Mouse (Mus musculus) thymus, postnatal 36 days (tissue): Measurements from ENCODE around the gene Tet3.
"Not testable (repeated sequence)": the region's sequence is repeated elsewhere in the genome, so short reads cannot be mapped to it uniquely, and the experiment has no call there.

ENCODE experiments used
- DNase-seq, 2 experiments: peaks; one replicate each; pipeline ENCODE4 v3.0.0; 2022; ENCODE audit warnings: mixed read lengths in 2 of 2

Tet3 gene

DNA sequence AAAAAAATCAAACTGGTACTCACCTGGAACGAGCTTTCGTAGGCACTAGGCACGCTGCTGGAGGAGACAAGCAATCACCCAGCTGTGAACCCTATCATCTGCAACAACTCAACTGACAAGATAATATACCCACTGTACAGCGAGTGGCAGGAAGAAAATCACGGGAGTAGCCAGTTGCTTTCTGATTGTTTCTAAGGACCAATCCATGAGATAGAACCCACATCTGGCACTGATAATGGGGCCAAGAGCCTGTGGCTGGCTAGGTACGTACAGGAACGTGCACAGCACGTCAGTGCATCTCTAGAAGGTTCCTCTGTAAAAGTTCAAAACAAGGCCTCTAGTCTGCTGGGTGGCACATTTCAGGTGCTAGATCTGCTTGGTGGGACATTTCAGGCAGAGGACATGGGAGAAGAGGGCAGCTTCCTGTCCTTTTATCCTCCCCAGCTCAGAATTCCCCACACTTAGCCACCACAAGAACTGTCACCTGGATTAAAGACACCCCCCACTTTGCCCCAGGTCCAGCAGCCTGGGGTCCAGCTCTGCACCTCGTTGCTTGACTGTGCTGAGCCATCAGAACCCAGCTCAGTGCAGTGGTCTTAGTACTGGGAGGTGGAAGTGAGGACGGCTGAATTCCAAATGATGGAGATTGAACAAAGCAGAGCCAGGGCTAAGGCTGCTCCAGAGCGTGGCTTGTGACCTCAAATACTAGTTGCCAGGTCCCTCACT is 97.2 kb downstream of the Tet3 start:
- no peak for DNase-seq

DNA sequence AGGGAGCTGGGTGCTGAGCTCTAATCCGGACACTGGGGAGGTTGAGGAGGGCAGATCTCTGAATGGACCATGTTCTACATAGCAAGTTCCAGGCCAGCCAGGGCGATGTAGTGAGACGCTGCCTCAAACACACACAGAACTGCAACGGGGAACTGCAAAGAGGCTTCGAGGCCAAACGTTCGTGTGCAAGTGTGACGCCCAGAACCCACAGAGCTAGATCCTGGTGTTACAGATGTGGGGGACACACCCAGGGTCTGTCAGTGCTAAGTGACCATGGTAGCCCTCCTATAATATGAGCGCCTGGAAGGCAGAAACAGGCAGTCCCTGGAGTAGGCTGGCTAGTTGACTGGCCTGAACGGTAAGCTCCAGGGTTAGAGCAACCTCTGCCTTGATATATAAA is 101.4 kb downstream of the Tet3 start:
- DNase-seq: no peak

DNA sequence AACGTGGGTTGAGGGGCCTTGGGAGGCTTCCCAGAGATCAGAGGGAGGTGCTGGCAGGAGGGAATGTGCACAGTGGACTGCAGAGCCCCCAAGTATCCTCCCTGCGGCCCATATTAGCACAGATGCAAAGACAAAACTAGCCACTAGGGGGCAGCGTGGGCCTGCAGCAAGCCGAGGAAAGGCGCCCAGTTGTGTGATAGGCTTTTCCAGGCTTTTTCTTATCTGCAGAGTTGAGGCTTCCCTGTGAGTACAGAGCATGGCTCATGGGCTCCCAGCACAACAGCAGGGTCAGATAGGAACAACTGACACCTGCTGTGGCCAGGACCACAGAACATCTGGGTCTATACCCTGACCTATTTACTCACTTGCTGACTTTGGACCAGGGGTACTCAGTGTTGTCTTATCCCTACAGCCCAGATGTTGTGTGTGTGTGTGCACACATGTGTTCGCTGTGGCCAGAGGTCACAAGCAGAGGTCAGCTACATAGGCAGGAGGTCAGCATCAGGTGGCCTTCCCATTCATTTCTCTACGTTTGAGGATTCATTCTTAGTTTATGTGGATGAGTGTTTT is 102.2 kb downstream of the Tet3 start:
- peak; percentile 75 to 81 for DNase-seq

DNA sequence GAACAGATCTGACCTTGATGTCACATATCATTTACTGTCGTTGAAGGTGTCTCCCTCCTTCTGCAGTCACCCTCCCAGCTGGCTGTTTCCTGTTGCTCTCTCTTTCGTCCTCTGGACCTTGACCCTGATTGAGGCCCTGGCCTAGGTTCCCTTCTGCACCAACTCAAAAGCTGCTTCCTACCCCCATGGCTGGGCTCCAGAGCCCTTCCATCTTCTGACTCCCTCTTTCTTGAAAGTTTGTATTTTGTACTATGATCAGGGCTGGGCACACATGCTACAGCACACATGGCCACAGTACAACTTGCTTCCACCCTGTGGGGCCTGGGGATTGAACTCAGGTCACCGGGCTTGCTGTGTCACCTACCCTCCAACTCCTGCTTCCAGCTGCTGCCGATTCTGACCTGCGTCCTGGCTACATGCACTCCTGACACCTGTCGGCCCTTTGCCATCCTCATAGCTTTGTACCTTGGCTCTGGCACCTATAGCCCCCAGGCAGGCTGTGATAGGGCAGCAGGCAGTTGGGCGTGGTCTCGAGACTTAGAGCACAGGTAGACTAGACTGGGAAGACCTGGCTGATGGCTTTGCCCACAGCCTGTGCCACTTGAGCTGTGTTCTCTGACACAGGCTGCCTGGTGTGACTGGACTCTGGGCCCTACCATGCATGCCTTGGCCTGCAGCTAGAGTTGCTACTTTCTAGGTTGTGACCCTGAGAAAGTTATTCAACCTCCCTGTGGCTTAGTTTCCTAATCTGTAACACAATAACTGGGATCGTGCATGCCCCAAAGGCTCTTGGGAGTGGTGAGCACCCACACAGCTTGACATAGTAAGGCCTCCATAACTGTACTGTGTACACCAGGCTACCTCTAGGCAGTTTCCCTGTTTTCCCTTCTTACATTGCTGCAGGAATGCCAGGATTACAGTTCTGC is 103.8 kb downstream of the Tet3 start:
- no peak for DNase-seq

DNA sequence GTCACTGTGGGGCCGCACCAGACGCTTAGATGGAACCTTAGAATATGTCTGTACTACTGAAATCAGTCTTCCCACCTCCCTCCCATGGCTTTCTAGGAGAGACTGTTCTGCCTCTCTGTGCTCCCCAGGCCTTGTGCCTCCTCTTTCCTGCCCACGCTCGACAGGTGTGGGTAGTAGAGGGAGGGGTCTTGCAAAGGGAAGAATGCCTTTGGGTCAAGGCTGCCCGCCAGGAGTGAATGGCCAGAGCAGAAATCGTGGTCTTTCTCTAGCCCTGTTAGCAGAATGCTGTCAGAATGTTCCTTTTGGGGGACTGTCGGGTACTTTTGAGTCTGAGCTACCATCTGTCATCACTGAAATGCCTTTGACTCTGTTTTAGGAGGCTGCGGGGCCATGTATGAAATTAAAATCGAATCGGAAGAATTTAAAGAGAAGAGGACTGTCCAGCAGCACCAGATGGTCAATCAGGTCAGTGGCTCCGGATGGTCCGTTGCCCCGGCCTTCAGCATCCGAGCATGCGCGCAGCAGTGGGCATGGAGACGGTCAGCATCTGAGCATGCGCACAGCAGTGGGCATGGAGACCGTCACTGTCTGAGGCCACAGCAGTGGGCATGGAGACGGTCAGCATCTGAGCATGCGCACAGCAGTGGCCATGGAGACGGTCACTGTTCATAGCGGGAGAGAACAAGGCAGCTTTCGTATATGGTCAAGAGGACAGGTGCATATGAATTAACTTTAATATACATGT is 106.0 kb downstream of the Tet3 start:
- DNase-seq: no peak

DNA sequence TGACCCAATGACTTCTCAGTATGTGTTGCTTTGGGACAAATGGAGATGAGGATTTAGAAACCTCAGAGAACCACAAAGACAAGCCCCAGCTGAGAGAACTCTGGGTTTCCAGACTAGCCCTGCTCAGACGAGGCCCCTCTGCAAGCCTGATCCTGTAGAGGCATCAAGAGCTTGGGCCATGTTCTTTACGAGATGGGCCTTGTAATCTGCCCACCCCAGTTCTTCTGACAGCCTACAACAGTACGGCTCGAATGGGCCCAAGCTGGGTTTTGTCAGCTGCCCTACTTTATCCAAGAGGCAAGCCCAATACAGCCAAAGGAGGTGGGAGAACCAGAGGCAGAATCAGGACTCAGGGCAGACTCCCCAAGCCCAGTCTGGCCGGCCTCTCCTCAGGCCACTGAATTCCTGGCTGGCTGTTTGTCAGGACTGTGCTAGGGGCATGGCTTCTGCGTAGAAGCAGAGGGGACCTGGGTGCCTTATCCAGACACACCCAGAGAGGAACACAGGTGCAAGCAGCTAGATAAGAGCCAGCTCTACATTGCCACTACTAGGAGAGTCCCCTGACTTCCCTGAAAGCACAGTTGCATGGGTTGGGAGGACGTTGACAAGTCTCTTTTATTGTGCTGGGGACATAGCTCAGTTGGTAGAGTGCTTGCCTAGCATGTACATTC is 107.3 kb downstream of the Tet3 start:
- DNase-seq: no peak

DNA sequence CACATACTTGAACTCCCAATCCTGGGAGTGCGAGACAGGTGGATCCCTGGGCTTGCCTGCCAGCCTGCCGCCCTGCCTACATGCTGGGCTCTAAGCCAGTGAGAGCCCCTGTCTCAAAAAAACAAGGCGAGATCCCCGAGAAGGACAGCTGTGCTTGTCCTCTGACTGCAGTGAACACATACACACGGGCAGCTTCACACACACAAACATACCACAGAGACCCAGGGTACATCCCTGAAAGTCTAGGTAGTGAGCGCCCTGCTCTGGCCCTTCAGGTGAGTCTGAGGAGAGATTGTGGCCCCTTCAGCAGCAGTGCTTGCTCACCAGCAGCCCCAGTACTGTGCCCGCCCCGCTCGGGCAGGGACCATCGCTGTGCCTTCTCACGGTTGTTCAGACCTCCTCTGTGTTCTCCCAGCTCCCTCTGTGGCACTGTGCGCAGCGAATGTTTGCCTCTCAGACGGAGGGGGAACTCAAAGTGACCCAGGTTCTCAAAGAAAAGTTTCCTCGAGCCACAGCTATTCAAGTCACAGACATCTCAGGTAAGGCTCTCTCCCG is 108.0 kb downstream of the Tet3 start:
- DNase-seq: no peak

DNA sequence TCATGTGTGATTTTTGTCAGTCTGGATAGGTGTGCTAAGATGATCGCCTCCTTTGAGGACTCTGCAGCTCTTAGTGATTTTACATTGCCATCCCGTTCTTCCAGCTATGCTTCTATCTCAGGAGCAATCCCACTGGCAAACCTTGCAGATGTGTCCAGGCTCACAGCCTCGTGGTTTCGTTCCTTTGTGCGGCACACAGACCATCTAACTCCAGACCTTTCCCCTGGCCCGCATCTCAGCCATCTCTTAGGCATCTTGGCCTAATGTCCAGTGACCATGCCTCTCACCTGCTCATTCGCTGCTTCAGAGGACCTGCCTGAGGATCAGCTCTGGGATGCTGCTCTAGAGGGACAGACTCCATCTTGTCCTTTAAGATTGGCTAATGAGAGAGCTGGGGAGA is 108.7 kb downstream of the Tet3 start:
- DNase-seq: no peak

DNA sequence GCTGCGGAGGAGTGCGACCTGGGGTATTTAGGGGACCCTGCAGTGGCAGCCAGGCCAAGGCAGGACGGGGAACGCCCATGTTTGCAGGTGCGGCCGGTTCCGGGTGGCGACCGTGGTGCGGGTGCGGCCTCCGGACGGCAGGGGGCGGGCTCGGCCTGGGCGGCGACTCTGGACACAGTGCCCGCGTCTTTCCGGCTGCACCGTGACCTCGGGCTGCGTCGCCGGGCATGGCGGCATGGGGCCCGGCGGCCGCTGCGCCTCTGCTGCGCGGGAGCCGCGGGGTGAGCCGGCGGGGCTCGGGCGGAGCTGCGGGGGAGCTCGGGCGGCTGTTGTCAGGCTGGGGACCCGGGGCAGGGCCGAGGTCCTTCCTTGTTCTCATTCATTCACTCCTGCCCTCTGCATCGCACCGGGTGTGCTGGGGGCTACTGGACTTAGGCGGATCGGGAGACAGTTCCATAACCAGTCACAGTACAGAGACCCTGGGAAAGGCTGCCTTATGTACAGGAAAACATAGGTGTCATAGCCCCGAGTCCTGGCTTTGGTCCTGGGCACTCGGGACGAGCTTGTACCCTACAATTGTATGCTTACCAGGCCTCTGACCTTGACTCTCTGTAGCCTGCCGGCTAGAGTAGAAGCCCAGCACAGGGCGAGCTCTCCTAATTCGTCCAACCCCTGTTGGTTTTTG is 109.5 kb downstream of the Tet3 start:
- DNase-seq: peak; percentile 92 to 95

DNA sequence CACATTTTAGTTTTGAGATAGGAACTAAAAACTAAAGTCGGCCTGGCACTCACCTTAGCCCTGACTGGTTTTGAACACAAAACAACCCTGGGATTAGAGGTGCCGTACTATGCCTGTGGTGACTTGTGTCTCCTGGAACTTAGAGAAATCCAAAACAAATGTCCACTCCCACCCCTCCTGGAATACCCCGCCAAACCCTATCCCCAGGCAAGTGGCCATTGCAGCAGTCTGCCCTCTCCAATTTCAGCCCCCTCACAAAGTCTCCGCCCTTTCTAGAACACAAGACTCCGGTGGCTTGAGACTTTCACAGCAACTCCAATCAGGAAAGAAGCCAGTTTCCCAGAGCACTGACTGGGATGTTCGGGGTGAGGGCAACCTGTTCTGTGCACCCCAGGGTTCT is 110.0 kb downstream of the Tet3 start, which contains the start of gene Bola3:
Bola3 (plus strand) TSS at position 275 of the 400 bp plus-strand sequence.
- no peak for DNase-seq

DNA sequence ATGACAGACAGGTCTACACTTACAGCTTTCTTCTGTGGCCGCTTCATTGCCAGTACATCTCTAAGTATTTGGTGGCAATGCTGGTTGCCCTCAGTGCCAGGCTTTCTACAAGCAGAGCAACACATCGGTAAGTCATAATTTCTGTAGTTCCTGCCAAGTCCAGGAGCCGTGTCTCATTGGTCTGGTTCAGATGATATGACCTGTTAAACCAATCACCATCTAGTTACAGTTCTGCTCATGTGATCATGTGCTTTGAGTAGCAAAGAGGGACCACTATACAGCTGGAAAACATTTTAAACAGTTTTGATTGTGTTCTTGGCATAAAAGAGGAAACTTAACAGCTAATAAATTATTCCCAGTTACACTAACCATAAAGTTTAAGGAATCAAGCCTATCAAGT is 111.0 kb downstream of the Tet3 start:
- DNase-seq: no peak

DNA sequence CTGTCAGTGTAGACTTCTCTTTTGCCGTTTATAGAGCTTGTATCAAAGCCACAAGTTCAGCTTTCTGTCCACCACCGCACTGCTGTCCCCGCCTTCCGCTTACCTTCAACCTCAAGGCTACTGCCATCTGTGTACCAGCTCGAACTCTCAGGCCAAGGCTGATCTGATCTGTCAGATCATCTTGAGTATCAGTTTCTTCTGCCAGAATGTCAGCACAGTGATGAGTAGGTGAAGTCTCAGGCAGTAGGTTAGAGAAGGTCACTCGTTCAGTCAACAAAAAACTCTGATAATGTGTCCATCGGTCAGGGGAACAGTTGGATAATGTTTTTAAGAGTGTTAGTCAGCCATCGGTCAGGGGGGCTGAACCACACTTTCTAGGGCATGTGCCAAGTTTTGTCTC is 113.6 kb downstream of the Tet3 start:
- DNase-seq: not testable (repeated sequence)

DNA sequence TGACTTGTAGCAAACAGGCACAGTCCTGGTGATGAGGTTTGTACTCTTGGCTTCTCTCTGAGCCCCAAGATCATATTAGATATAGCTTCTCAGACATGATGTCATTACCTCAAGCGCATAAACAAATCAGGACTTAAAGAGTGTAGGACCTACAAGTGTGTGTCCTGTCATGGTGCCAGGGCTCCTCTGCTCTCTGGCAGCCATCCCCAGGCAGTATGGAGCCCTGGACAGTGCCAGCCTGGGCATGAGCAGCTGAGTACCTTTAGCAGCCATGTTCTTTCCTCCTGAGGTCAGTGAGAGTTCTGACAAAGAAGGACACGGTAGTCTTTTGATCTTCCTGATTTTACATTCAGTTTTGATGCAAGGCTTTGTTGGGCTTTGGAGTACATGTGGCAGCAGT is 115.9 kb downstream of the Tet3 start:
- DNase-seq: no peak

DNA sequence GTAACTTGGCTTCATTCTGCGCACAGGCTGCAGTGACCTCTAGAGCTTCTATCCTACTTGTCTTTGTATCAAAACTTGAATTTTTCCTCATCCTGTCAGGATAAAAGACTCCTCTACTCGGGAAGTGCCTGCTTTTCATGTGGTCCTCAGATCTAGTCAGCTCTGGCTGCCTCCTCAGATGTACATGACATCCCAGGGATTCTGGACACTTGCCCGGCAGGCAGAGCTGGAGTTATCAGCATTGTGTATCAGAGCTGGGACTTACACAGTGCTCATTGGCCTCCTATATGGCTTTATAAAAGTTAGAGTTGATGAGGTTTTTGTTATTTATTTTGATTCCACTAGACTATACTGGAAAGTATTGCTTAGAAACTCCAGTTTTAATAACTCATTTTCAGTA is 117.5 kb downstream of the Tet3 start:
- no peak for DNase-seq

DNA sequence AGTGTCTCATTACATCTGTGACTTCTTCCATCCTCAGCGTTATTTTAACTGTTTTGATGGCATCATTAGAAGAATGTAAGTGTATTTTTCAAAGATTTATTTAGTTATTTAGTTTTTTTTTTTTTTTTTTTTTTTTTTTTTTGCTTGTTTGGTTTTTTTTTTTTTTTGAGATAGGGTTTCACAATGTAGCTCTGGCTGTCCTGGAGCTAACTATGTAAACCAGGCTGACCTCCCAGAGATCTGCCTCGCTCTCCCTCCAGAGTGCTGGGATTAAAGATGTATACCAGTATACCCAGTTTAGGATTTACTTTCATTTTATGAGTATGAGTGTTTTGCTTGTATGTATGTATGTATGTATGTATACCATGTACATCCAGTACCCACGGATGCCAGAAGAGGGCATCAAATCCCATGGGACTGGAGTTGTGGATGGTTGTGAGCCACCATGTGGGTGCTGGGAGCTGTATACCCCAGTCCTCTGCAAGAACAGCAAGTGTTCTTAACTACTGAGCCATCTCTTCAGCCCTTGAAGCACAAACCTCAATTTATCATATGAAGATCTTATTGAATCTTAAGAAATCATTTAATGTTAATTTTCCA is 131.2 kb downstream of the Tet3 start:
- no peak for DNase-seq

DNA sequence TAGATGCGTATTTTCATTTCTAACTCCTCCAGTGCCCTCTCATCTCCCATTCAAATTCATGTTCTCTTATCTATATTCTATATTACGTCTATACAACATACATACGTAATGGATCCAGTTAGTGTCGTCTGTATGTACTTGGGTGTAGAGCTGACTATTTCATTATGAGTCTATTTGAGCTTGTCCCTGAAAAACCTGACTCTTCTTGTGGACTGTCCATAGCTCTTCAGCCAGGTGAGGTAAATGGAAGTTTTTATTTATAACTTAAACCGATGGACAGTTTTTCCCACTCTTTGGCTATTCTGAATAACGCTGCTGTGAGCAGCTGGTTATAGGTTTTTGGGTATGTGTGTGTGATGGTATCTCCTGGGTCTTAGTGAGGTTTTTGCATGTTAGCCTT is 132.1 kb downstream of the Tet3 start:
- no peak for DNase-seq

DNA sequence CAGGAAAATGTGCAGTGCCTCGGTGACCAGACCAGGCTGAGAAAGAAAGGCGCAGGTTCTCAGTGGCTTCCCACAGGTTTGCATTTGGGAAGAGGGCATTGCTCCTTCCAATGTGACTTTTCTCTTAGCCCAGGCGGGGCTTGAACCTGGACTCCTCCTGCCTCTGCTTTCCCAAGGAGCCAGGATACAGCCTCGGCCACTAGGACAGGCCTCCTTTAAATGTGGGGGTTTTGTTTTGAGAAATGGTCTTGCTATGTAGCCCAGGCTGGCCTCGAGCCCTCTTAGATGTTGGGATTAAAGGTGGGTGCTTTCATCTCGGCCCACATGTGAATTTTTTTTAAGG is 132.5 kb downstream of the Tet3 start:
- no peak for DNase-seq

DNA sequence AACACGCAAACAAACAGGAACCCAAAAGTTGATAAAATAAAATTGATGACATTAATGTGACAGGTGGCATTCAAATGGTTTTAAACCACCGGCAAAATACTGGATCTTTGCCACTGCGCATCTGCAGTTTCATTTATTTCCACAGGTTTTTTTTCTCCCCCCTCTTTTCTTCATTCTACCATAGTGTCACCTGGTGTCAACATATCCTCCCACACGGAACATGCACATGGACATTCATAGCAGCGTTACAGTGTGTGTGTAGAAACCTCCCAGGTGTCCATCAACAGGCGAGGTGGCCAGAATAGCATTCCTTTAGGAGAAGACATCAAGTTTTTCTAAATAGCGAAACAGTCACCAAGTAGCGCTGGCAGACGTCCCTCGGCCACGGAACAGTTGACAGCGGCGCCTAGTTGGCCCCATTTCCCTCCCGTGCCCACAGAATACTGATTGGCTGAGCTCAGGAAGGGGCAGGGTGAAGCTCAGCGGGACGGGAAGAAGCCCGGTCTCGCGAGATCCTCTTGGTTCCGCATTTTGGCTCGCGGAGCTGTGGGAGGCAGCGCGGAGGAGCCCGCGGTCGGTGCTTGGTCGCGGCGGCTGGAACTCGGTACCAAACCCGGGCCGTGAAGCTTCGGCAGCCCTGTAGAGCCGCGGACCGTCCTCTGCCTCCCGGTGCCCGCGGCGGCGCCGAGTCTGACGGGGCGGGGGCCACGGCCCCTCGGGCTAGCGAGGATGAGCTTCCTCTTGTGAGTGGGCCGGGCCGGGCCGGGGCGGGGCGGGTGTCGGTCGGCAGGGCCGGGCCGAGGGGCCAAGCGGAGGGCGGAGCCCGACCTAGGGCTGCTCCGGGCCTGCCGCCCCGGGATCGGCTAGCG is 133.1 kb downstream of the Tet3 start, which contains the start of the genes Mthfd2 and Mob1a:
Mthfd2 (minus strand) TSS at position 384 of the 869 bp plus-strand sequence.
Mob1a (plus strand) TSS at position 492 of the 869 bp plus-strand sequence.
- DNase-seq: peak; percentile 91 to 94

DNA sequence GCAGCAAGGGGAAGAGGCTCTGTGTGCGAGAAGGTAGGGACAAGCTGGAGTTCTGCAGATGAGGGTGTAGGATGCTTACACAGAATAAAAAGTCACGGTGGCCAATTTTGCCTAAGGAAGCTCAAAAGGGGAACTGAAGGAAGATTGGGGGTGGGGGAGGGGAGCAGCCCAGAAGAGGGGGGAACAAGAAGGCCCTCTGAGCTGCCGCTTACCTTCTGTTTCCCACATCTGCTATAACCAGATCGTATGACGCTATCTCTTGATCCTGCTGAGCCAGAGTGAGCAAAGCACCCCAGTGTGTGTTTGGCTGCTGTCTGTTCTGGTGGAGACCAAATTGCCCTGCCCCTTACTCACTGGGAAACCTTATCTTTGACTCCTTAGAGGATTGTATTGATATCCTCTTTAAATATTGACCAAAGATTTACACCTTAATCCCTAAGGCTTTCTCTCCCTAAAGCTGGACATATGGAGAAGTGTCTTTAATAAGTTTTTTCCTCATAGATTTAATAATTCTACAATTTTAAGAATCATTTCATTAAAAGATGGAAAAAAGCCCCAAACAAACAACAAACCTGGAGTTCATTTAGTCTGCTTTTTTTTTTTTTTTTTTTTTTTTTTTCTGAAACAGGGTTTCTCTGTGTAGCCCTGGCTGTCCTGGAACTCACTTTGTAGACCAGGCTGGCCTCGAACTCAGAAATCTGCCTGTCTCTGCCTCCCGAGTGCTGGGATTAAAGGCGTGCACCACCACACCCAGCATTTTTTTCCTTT is 135.0 kb downstream of the Tet3 start:
- DNase-seq: no peak
